Mouse (Mus musculus): Measurements from ENCODE around the gene Mief1.

Mief1 gene

DNA sequence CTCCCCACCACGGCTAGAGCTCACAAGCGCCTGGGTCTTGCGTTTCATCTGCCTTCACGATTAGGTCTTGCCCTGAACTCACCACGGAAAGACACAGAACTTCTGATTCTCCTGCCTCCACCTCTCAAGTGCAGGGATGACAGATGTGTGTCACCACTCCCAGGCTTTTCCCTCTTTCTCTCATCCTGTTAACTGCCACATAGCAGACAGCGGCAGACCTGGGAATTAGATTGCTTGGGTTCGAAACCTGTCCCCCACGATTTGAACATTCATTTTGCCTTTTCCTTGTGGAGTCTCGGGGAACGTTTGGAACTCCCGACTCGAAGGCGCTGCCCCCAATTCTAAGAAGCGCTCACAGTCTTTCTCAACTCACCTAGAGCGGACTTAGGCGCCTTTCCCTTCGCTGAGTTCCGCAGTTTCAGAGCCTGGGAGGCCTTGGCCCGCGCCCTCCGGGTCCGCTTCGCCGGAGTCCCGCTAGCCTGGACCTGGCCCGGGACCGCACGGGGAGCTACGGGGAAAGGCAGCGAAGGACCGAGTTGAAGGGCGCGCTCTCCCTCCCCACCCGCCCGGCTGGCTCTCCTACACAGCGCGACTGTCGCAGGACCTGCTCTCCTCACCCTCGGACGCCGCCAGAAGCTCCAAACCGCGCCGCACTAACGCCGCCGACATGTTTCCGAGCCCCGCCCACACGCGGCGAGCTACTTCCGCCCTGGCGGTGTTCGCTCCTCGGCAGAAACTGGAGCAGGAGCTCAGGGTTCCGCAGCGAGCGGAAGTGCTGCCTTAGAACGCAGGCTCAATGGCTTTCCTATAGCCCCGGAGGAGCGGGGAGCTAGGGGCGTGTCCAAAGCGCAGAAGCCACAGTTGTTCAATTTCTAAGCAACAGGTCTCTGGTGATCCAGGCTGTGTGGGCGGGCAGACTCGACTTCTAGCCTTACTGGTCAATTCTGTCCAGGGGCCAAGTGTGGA, 30.1 kb downstream of the Mief1 start, which contains the start of gene Rps19bp1:
Rps19bp1 (minus strand) TSS at position 706 of the 966 bp plus-strand sequence.
- DNase-seq (ENCODE audit: low read depth, low spot score) = peak; percentile 93

DNA sequence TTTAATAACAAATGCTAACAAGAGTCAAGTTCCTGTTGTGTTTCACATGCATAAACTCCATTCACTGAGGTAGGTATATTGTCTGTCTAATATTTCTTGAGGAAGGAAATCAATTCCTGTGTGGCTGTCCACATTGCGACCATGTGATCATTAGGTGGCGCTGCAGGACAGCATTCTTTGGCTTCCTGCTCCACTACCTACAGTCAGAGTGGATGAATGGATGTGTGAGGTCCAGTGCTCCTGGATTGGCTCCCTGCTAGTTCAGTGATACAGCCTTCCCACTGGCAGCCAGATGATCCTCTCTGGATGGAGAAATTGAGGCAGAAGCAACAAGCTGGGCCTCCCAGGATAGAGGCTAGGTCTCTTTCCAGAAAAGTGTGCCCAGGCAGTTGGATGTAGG, 32.5 kb downstream of the Mief1 start:
- peak; percentile 93 for DNase-seq (ENCODE audit: low read depth, low spot score)

DNA sequence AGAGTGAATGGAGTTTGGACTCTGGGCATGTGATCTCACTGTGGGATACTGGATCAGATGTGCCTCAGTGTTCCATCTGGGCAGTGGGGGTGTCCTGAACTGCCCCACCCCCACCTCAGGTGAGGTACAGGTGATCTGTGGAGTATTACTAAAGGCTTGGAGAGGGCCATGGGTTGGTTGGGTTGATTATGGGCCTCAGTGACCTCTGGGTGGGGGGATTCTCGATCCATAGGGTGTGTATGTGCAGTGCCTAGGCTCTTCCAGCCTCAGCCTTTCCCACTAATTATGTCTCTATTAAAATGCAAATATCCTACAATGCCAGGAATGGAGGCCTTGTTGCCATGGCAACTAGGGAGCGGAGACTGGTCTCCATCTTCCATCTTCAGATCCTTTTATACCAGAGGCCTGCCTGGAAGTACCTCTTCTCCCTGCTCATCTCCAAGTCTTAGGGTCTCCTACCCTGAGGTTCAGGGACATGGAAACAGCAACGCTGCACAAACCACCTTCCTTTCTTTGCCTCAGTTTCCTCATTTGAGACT, 38.1 kb downstream of the Mief1 start:
- DNase-seq (ENCODE audit: low read depth, low spot score) = no peak

DNA sequence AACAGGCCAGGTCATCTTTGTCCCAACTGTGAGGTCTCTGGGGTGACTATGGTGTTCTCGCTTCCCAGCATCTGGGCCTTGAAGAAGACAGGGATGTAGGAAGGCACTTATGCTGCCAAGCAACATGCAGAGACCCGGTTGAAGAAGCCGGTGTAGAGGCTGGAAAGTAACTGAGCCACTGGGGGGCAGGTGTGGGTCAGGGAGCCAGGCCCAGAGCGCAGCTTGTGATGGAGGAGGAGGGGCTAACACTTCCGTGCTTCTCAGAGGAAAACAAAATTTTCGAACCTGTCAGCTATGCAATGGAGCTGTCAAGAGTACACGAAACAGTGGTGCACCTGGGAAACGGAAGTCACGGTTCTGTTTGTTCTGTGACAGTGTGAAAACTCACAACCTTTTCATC, 43.3 kb downstream of the Mief1 start:
- DNase-seq (ENCODE audit: low read depth, low spot score) = no peak

DNA sequence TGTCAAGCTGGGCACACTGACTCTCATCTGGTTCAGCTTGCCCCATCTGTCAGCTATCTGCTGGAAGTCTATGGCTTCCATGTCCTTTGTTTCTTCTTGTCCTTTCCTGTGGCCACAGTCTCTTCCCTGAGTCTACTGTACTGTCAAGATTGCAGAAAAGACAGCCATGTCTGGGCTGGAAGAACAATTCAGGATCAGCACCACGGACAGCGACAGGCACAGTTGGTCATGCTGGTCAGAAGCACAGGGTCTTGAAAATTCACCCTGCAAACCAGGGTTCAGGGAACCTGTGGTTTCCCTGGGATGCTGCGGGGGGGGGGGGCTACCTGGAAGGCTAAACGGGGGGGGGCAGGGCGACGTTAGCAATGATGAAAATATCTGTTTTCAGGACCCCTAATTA, 43.8 kb downstream of the Mief1 start:
- peak; percentile 75 for DNase-seq (ENCODE audit: low read depth, low spot score)

DNA sequence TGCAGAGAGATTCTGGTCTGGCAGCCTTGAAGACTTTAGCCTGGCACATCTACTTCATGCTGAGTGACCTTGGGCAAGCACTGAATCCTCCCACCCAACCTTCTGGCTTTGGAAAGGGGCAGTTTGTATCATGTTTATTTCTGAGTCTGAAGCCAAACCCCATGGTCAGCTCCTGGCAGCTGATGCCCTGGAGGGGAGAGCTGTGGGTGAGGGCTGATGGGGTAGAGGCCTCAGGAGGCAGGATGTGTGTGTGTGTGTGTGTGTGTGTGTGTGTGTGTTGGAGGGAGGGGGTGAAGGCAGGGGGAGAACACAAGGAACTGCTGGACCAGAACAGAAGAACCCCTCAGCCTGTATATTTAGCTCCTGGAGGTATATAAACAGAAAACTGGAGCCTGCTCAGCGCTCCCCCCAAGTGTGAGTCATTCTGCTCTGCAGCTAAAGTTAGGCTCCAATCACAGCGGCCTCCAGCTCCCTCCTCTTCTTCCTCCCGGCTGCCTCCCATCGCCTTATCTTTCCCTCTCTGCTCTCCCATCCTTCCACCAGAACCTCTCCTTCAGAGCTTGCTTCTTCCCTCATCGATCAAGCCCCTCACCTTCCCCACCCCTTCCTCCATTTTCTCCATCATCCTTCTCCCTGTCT, 44.4 kb downstream of the Mief1 start:
- no peak for DNase-seq (ENCODE audit: low read depth, low spot score)

DNA sequence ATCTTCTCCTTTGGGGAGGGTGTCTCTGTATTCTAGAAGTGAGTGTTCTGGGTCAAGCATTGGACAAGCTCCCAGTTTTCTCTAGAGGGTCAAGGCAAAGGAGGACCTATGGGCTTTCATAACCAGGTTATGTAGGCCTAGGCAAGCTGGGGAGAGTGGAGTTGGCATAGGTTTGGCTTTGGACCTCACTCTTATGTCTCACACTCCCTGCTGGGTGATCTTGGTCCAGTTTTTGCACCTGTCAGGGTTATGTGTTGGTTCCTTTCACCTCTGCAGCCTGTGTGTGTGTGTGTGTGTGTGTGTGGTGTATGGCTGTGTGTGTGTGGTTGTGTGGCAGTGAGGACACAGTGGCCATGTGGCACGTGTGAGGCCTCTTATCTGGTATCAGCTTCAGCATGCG, 45.2 kb downstream of the Mief1 start:
- no peak for DNase-seq (ENCODE audit: low read depth, low spot score)

DNA sequence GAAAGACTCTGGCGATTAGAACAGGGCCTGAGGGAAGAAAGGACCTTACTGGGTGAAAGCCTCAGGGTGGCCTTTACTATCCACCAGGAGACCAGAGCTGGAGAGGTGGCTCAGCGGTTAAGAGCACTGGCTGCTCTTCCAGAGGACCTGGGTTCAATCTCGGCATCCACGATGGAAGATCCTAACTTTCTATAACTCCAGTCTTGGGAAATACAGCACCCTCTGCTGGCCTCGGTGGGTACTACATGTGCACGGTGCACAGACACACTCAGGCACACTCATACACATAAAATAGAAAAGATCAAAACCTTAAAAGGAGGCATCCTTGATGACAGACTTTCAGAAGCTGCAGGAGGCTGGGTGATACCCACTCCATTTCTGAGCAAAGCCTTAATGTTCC, 46.8 kb downstream of the Mief1 start:
- DNase-seq (ENCODE audit: low read depth, low spot score) = peak; percentile 29

DNA sequence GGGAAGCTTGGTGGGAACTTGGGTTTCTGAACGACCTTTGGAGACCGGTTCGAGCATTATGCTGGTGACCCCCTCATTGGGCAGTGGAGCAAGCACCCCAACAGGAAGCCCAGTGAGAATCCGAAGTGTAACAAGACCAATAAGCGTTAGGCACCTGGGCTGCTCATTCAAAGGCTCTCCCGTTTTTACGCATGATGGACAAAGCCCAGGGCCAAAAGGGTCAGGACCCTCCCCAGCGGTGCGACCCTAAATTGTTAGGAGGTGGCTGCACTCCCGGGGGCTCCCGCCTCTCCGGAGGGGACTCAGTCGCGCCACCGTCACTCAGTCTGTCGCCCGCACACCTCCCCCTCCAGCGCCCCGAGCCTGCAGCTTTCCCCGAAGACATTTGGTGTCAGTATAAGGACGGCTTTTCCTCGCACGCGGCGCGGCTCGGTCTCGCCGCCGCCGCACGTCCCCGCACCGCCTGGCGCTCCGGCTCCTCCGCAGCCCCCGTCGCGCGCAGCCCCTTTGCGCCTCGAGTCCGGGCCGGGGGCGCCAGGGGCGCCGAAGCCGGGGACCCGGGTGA, 53.1 kb downstream of the Mief1 start, which contains the start of gene Cacna1i:
Cacna1i (plus strand) TSS at position 388 of the 565 bp plus-strand sequence.
- DNase-seq (ENCODE audit: low read depth, low spot score) = no peak

DNA sequence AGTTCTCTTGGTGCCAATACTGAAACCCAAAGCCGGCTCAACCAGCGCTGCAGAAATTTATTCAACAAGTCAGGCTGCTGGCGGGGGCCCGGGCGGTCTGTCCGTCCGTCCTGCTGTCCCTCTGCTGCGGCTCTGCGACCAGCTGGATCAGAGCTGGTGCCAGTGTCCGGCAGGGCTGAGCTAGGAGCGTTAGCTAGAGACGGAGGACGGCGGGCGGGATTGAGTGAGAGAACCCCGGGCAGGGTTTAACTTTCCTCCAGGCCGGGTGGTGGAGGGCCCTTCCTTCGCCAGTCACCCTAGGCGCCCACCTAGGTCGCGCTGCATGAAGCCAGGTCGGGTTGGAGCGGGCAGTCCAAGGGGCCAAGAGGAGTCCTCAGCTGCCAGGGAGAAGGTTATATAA, 54.2 kb downstream of the Mief1 start:
- DNase-seq (ENCODE audit: low read depth, low spot score) = no peak

DNA sequence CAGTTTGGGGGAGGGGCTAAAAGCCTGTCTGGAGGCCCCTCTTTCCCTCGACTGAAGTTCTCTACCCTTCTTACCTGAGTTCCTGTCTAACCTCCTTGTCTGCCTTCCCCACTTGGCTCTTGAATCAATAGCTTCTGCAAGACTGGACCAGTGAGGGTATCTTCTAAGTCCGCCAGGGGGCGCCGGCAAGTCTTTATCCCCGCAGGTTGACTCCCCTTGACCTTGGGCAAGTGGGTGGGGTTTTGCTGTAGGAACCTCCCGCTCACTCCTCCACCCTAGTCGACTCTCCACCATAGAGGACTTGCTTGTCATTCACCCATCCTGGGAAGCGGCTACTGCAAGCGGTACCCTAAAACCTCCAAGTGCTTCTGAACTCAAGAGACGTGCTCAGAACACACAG, 55.6 kb downstream of the Mief1 start:
- DNase-seq (ENCODE audit: low read depth, low spot score) = peak; percentile 53

DNA sequence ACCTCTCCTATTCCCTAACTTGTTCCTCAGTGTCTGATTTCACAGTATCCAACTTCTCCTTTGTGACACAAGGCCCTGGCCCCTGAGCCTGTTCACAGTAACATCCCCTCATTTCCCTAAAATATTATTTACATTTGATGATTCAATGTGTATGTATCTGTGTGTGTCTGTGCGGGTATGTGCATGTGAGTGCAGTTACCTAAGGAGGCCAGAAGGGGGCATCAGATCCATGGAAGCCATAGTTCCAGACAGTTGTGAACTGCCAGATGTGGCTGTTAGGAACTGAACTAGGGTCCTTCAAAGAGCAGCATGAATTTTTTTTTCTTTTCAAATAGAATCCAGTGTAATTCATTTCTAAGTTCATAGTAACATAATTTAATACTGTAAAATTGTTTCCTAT, 63.3 kb downstream of the Mief1 start:
- peak; percentile 8 for DNase-seq (ENCODE audit: low read depth, low spot score)

Data from 3T3-L1 (cell line).